Comparison of ENCODE assay signal across 14 mouse cellular contexts in the genomic region with DNA sequence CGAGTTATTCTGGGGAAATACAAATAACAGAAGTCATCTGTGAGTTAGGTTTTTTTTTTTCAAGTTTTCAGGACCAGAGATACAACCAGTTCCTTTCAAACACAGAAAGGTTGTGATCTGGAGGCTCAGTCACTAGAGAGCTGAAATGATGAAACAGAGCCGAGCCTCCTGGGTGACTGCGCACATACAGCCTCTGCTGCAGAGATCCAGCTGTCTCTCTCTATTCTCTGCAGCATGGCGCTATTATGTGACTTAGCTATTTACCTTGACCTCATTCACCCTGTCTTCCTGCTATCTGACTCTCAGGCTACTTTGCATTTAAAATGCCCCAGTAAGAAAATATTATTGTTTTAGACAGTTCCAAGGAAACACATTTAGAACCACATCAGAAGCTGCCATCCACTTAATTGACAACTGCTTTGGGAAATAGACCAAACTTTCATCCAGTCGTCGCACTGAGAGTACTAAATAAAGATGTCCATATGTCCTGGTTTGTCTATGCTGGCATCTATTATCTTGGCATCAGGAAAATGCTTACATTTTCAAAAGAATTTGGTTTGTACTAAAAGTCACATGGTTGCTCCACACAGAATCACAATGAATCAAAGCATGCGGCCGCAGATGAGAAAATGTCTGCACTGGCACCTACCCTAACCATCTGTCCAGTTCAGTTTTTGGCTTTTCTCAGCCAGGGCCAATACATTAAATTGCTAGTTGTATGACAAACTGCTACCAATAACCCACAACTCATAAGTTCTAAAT.
DNase-seq lines count a peak whose midpoint lies in the region; ATAC-seq and TF ChIP-seq lines count a peak whose summit lies in the region.
"Had no signal": no experiment of that assay in that cellular context is flagged by ENCODE, and none has a peak within 500 bp of the region (broad histone marks: within the 10 kb centered on the region; RNA-seq: fewer than 3 reads in every experiment).

No protein-coding gene starts in this region.

- H3K4me1 ChIP-seq in hindbrain, embryonic 10.5 days (replicated peaks): peaks cover 5% of the 10 kb centered on the region; the same call in 1 of the 2 replicates
- H3K4me1 ChIP-seq in hindbrain, postnatal 0 days (ENCODE audit: insufficient read depth, low read length): no peaks in the 10 kb centered on the region
- H3K4me1 ChIP-seq in cerebellum, adult 2 months (ENCODE audit: control insufficient read depth, insufficient read depth, low read length): peaks cover 2% of the 10 kb centered on the region; the same call in 1 of the 2 replicates
- no peaks in the 10 kb centered on the region for H3K4me1 ChIP-seq in forebrain, postnatal 0 days (ENCODE audit: insufficient read depth)
- no peaks in the 10 kb centered on the region for H3K4me1 ChIP-seq in kidney, embryonic 14.5 days (ENCODE audit: control insufficient read depth, insufficient read depth, low read length)
- H3K4me1 ChIP-seq in liver, postnatal 0 days (ENCODE audit: insufficient read depth): no peaks in the 10 kb centered on the region
- H3K4me1 ChIP-seq: embryonic facial prominence, embryonic 12.5 days; hindbrain, embryonic 13.5 days; liver, embryonic 13.5 days had no signal

- no peaks in the 10 kb centered on the region for H3K36me3 ChIP-seq in hindbrain, embryonic 10.5 days
- H3K36me3 ChIP-seq in hindbrain, postnatal 0 days (ENCODE audit: insufficient read depth, low read length): no peaks in the 10 kb centered on the region
- H3K36me3 ChIP-seq in forebrain, postnatal 0 days (ENCODE audit: insufficient read depth): no peaks in the 10 kb centered on the region
- H3K36me3 ChIP-seq in kidney, embryonic 14.5 days (ENCODE audit: control insufficient read depth, insufficient read depth, low read length): no peaks in the 10 kb centered on the region
- no peaks in the 10 kb centered on the region for H3K36me3 ChIP-seq in liver, postnatal 0 days (replicated peaks; ENCODE audit: insufficient read depth, low read length)
- H3K36me3 ChIP-seq: embryonic facial prominence, embryonic 12.5 days; hindbrain, embryonic 13.5 days; liver, embryonic 13.5 days had no signal

- no peaks in the 10 kb centered on the region for H3K9me3 ChIP-seq in hindbrain, embryonic 10.5 days
- H3K9me3 ChIP-seq in hindbrain, postnatal 0 days (ENCODE audit: low read length): no peaks in the 10 kb centered on the region
- no peaks in the 10 kb centered on the region for H3K9me3 ChIP-seq in forebrain, postnatal 0 days (ENCODE audit: low read length)
- no peaks in the 10 kb centered on the region for H3K9me3 ChIP-seq in kidney, embryonic 14.5 days (ENCODE audit: control insufficient read depth, low read length)
- H3K9me3 ChIP-seq in liver, postnatal 0 days (ENCODE audit: low read length): no peaks in the 10 kb centered on the region
- H3K9me3 ChIP-seq: embryonic facial prominence, embryonic 12.5 days; hindbrain, embryonic 13.5 days; liver, embryonic 13.5 days had no signal

- H3K27me3 ChIP-seq in hindbrain, embryonic 10.5 days (ENCODE audit: insufficient read depth, poor library complexity, severe bottlenecking): no peaks in the 10 kb centered on the region
- H3K27me3 ChIP-seq in hindbrain, postnatal 0 days (ENCODE audit: insufficient read depth, low read length): no peaks in the 10 kb centered on the region
- no peaks in the 10 kb centered on the region for H3K27me3 ChIP-seq in cerebellum, adult 2 months (ENCODE audit: control insufficient read depth, insufficient read depth, low read length)
- no peaks in the 10 kb centered on the region for H3K27me3 ChIP-seq in forebrain, postnatal 0 days (ENCODE audit: insufficient read depth, low read length)
- no peaks in the 10 kb centered on the region for H3K27me3 ChIP-seq in kidney, embryonic 14.5 days (ENCODE audit: control insufficient read depth, insufficient read depth, low read length)
- no peaks in the 10 kb centered on the region for H3K27me3 ChIP-seq in liver, postnatal 0 days (ENCODE audit: insufficient read depth, low read length)
- H3K27me3 ChIP-seq: embryonic facial prominence, embryonic 12.5 days; hindbrain, embryonic 13.5 days; liver, embryonic 13.5 days had no signal

- no peak for ATAC-seq in hindbrain, postnatal 0 days
- peak; percentile 89 for ATAC-seq in forebrain, postnatal 0 days
- ATAC-seq in kidney, embryonic 14.5 days (ENCODE audit: low FRiP score, low TSS enrichment): no peak
- ATAC-seq in liver, postnatal 0 days: no peak
- ATAC-seq: activated CD4-positive, CD25-positive, alpha-beta regulatory T cell, adult 4 months; CD4-positive, CD25-positive, alpha-beta regulatory T cell, adult 4 months had no signal

- H3K4me3 ChIP-seq in hindbrain, embryonic 10.5 days: no peak overlapping the region
- no peak overlapping the region for H3K4me3 ChIP-seq in hindbrain, postnatal 0 days (ENCODE audit: low read length)
- no peak overlapping the region for H3K4me3 ChIP-seq in cerebellum, adult 2 months (replicated peaks; ENCODE audit: insufficient read depth, low read depth, low read length)
- H3K4me3 ChIP-seq in forebrain, postnatal 0 days (ENCODE audit: low read depth, low read length): no peak overlapping the region
- H3K4me3 ChIP-seq in kidney, embryonic 14.5 days (ENCODE audit: low read length): no peak overlapping the region
- H3K4me3 ChIP-seq in liver, postnatal 0 days (ENCODE audit: low read depth, low read length): no peak overlapping the region
- H3K4me3 ChIP-seq: embryonic facial prominence, embryonic 12.5 days; hindbrain, embryonic 13.5 days; liver, embryonic 13.5 days had no signal

- no peak for TF ChIP-seq EP300 in liver, postnatal 0 days (IDR thresholded peaks at IDR 0.05; ENCODE audit: low read depth)

- no peak overlapping the region for H3K9ac ChIP-seq in hindbrain, postnatal 0 days (replicated peaks; ENCODE audit: low read length)
- H3K9ac ChIP-seq in forebrain, postnatal 0 days: no peak overlapping the region
- H3K9ac ChIP-seq in kidney, embryonic 14.5 days (ENCODE audit: low read depth, low read length): no peak overlapping the region
- H3K9ac ChIP-seq in liver, postnatal 0 days (replicated peaks): no peak overlapping the region
- H3K9ac ChIP-seq: embryonic facial prominence, embryonic 12.5 days; hindbrain, embryonic 13.5 days; liver, embryonic 13.5 days had no signal

- DNase-seq in hindbrain, embryonic 10.5 days (ENCODE audit: low spot score): peak; percentile 2
- no peak for DNase-seq in hindbrain, postnatal 0 days (ENCODE audit: low spot score)
- DNase-seq in brain, embryonic 14.5 days (ENCODE audit: low read depth): peak; percentile 61
- peak; percentile 13 to 51 for DNase-seq in cerebellum, adult 2 months
- DNase-seq in forebrain, postnatal 0 days: peak; percentile 63
- DNase-seq in liver, postnatal 0 days: no peak
- DNase-seq: kidney, adult 2 months; liver, embryonic 13.5 days; lung, postnatal 10 days had no signal

- 63% methylated on average over 8 of the region's 8 CpGs for WGBS in hindbrain, embryonic 10.5 days
- WGBS in hindbrain, postnatal 0 days: 59% methylated on average over 8 of the region's 8 CpGs
- WGBS in cerebellum, adult 2 months: 43% methylated on average over 8 of the region's 8 CpGs
- 45% methylated on average over 8 of the region's 8 CpGs for WGBS in forebrain, postnatal 0 days
- 50% methylated on average over 8 of the region's 8 CpGs for WGBS in kidney, embryonic 14.5 days
- 78% methylated on average over 8 of the region's 8 CpGs for WGBS in liver, postnatal 0 days (ENCODE audit: insufficient replicate concordance)

- no peak overlapping the region for H3K4me2 ChIP-seq in hindbrain, postnatal 0 days (ENCODE audit: low read depth, low read length)
- no peak overlapping the region for H3K4me2 ChIP-seq in forebrain, postnatal 0 days (ENCODE audit: low read depth)
- no peak overlapping the region for H3K4me2 ChIP-seq in kidney, embryonic 14.5 days (replicated peaks; ENCODE audit: low read depth, low read length)
- H3K4me2 ChIP-seq in liver, postnatal 0 days (ENCODE audit: low read depth, low read length): no peak overlapping the region
- H3K4me2 ChIP-seq: embryonic facial prominence, embryonic 12.5 days; hindbrain, embryonic 13.5 days; liver, embryonic 13.5 days had no signal

- TF ChIP-seq CTCF in hindbrain, postnatal 0 days (IDR thresholded peaks at IDR 0.05; ENCODE audit: low read depth): no peak
- no peak for TF ChIP-seq CTCF in brain, embryonic 14.5 days (IDR thresholded peaks at IDR 0.05; ENCODE audit: borderline replicate concordance, extremely low read depth, insufficient read depth, insufficient read length)
- no peak for TF ChIP-seq CTCF in cerebellum, adult 2 months (IDR thresholded peaks at IDR 0.05; ENCODE audit: borderline replicate concordance, insufficient read depth, low read depth, low read length)
- TF ChIP-seq CTCF in forebrain, postnatal 0 days (IDR thresholded peaks at IDR 0.05; ENCODE audit: low read depth): no peak
- TF ChIP-seq CTCF in liver, postnatal 0 days (IDR thresholded peaks at IDR 0.05; ENCODE audit: low read depth): no peak

- H3K27ac ChIP-seq in hindbrain, embryonic 10.5 days: no peak overlapping the region
- H3K27ac ChIP-seq in hindbrain, postnatal 0 days: no peak overlapping the region
- H3K27ac ChIP-seq in cerebellum, adult 2 months (ENCODE audit: insufficient read depth, low read length): no peak overlapping the region
- no peak overlapping the region for H3K27ac ChIP-seq in forebrain, postnatal 0 days (ENCODE audit: low read depth, low read length)
- no peak overlapping the region for H3K27ac ChIP-seq in kidney, embryonic 14.5 days (ENCODE audit: low read depth, low read length)
- no peak overlapping the region for H3K27ac ChIP-seq in liver, postnatal 0 days (ENCODE audit: low read depth)
- H3K27ac ChIP-seq: embryonic facial prominence, embryonic 12.5 days; hindbrain, embryonic 13.5 days; liver, embryonic 13.5 days had no signal

- no peak for TF ChIP-seq POLR2A in brain, embryonic 14.5 days (IDR thresholded peaks at IDR 0.05; ENCODE audit: borderline replicate concordance, extremely low read depth, insufficient read depth, insufficient read length, poor library complexity, severe bottlenecking)
- TF ChIP-seq POLR2A in cerebellum, adult 2 months (IDR thresholded peaks at IDR 0.05; ENCODE audit: borderline replicate concordance, insufficient read depth, low read length): no peak

Comparison
In these comparisons a context has a peak if more than half of its experiments do, and no peak if none do; other contexts are left out.
1. DNase-seq: peak in hindbrain, embryonic 10.5 days (single experiment), brain, embryonic 14.5 days (single experiment), cerebellum, adult 2 months (2 of 2) and forebrain, postnatal 0 days (single experiment); none in hindbrain, postnatal 0 days (single experiment) and liver, postnatal 0 days (single experiment).